Mouse (Mus musculus): ENCODE measurements at regions not wholly inside any gene's neighbourhood (a gene's known extent, or its start where the extent isn't known, plus 50 kb on each side); places are given as distances from the start of the nearest gene placed in this dataset.

DNA sequence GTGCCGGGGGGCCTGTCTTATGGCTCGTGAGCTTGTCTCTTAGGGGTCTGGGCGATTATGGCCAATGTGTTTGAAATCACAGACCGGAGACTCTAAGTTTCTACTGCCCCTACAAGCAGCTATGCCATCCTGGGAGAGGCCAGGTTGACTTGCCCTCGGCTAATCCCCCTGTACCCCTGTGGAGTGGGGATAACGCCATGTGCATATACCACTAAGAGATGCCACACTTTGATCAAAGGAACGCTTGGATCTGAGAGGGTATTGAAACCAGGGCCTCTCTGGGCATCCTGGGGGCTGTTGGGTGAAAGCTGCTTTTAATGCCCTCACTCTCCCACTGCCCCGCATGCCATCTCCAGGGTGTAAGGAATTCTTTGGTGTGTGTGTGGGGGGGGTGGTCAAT, 88.2 kb upstream of the Stx16 start:
- Histone ChIP-seq H3K4me3 (ENCODE audit: control insufficient read depth in 1 of 2, insufficient read depth in 1 of 2, low read depth in 1 of 2, low read length in 2 of 2) (no peak overlapping the region), H3K9me3 (ENCODE audit: control insufficient read depth, low read length) (no peaks in the 10 kb centered on the region), H3K4me2 (ENCODE audit: low read length) (no peak overlapping the region), H3K9ac (ENCODE audit: low read length) (no peak overlapping the region), H3K36me3 (ENCODE audit: control insufficient read depth, insufficient read depth, low read length) (no peaks in the 10 kb centered on the region), H3K27ac (replicated peaks in 1 of 2; ENCODE audit: control insufficient read depth in 1 of 2, insufficient read depth in 1 of 2, low read depth in 2 of 2, low read length in 2 of 2) (no peak overlapping the region), H3K27me3 (ENCODE audit: control insufficient read depth, insufficient read depth, low read length) (no peaks in the 10 kb centered on the region), H3K4me1 (ENCODE audit: control insufficient read depth in 2 of 2, insufficient read depth in 2 of 2, low read length in 2 of 2) (peaks cover 8 to 10% of the 10 kb centered on the region in 2 experiments)
- 80% methylated on average over 8 of the region's 8 CpGs for WGBS
- no peak for ATAC-seq (ENCODE audit: insufficient number of reproducible peaks, insufficient read depth, low FRiP score, low read depth)

DNA sequence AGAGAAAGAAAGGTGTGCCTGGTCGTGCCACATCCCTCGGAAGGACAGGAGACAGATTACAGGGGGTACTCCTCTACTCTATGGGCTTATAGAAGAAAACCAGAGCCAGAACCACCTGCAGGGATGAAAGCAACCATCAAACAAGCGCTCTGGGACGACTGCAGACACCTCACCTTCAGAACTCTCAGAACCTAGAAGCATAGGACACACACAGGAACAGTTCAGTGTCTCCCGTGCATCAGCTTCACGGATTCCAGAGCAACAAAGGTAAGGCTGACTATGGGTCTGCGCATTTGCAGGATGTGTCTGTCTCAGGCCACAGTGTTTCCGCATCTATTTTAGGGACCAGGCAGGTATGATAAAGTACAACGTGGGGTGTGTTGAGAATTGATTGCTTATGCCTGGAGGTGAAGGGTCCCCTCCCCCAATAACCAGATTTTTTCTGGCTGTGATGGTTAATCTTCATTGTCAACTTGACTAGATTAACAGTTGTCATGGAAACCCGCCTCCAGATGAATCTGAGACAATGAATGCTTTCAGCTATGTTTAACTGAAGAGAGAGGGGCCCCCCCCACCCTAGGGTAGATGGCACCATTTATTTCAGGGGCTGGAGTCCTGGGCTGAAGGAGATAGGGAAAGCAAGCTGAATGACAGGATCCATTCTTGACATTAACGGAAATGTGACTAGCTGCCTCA, 87.3 kb upstream of the Stx16 start:
- Histone ChIP-seq H3K4me3 (ENCODE audit: control insufficient read depth in 1 of 2, insufficient read depth in 1 of 2, low read depth in 1 of 2, low read length in 2 of 2) (no peak overlapping the region), H3K4me2 (ENCODE audit: low read length) (no peak overlapping the region), H3K9me3 (ENCODE audit: control insufficient read depth, low read length) (no peaks in the 10 kb centered on the region), H3K27ac (replicated peaks in 1 of 2; ENCODE audit: control insufficient read depth in 1 of 2, insufficient read depth in 1 of 2, low read depth in 2 of 2, low read length in 2 of 2) (no peak overlapping the region), H3K9ac (ENCODE audit: low read length) (no peak overlapping the region), H3K4me1 (ENCODE audit: control insufficient read depth in 2 of 2, insufficient read depth in 2 of 2, low read length in 2 of 2) (peaks cover 10% of the 10 kb centered on the region in 2 experiments), H3K27me3 (ENCODE audit: control insufficient read depth, insufficient read depth, low read length) (no peaks in the 10 kb centered on the region), H3K36me3 (ENCODE audit: control insufficient read depth, insufficient read depth, low read length) (no peaks in the 10 kb centered on the region)
- 76% methylated on average over 11 of the region's 11 CpGs for WGBS
- no peak for ATAC-seq (ENCODE audit: insufficient number of reproducible peaks, insufficient read depth, low FRiP score, low read depth)

DNA sequence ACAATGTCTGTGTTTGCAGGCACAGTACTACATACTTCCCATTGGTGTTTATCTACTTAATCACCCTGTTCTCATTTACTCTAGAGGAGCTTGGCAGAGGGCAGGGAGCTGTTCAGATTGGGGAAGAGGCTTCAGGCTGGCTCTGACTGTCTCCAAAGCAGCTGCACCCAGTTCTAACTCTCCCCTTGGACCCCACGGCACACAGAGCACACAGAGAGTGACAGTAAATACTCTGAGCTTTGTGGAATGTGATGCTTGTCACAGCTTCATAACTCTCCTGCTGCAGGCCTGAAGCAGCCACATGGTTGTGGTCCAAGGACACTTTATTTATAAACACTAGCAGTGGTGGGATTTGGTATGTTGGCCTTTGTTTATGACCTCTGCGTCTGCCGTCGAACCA, 85.4 kb upstream of the Stx16 start:
- no peak for ATAC-seq (ENCODE audit: insufficient number of reproducible peaks, insufficient read depth, low FRiP score, low read depth)
- H3K4me3 ChIP-seq (ENCODE audit: control insufficient read depth in 1 of 2, insufficient read depth in 1 of 2, low read depth in 1 of 2, low read length in 2 of 2), result no peak overlapping the region
- 70% methylated on average over 4 of the region's 4 CpGs for WGBS
- peaks cover 10% of the 10 kb centered on the region in 2 experiments for H3K4me1 ChIP-seq (ENCODE audit: control insufficient read depth in 2 of 2, insufficient read depth in 2 of 2, low read length in 2 of 2)
- H3K36me3 ChIP-seq (ENCODE audit: control insufficient read depth, insufficient read depth, low read length), result no peaks in the 10 kb centered on the region
- H3K27ac ChIP-seq (replicated peaks in 1 of 2; ENCODE audit: control insufficient read depth in 1 of 2, insufficient read depth in 1 of 2, low read depth in 2 of 2, low read length in 2 of 2), result no peak overlapping the region
- no peaks in the 10 kb centered on the region for H3K9me3 ChIP-seq (ENCODE audit: control insufficient read depth, low read length)
- no peak overlapping the region for H3K9ac ChIP-seq (ENCODE audit: low read length)
- no peaks in the 10 kb centered on the region for H3K27me3 ChIP-seq (ENCODE audit: control insufficient read depth, insufficient read depth, low read length)
- no peak overlapping the region for H3K4me2 ChIP-seq (ENCODE audit: low read length)

DNA sequence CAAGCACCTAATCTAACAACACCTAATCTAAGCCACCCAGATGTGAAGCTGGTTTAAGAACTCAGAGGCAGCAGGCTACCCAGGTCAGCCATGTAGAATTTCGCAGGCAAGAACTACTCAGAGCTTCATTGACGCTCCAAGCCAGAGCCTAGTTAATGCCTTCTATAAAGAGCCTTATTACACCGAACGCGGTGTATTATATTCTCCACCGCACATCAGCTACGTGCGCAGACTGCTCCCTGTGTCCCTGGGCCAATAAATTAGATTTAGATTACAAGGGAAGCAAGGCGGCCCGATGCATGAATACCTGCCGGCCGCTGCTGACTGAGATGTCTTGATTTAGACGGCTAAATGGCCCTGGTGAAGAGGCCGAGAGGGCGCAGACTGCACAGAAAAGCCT, 84.7 kb upstream of the Stx16 start:
- Histone ChIP-seq H3K4me1 (ENCODE audit: control insufficient read depth in 2 of 2, insufficient read depth in 2 of 2, low read length in 2 of 2) (peaks cover 10% of the 10 kb centered on the region in 2 experiments), H3K9ac (ENCODE audit: low read length) (no peak overlapping the region), H3K27me3 (ENCODE audit: control insufficient read depth, insufficient read depth, low read length) (no peaks in the 10 kb centered on the region), H3K4me2 (ENCODE audit: low read length) (no peak overlapping the region), H3K9me3 (ENCODE audit: control insufficient read depth, low read length) (no peaks in the 10 kb centered on the region), H3K36me3 (ENCODE audit: control insufficient read depth, insufficient read depth, low read length) (no peaks in the 10 kb centered on the region), H3K4me3 (ENCODE audit: control insufficient read depth in 1 of 2, insufficient read depth in 1 of 2, low read depth in 1 of 2, low read length in 2 of 2) (no peak overlapping the region), H3K27ac (replicated peaks in 1 of 2; ENCODE audit: control insufficient read depth in 1 of 2, insufficient read depth in 1 of 2, low read depth in 2 of 2, low read length in 2 of 2) (no peak overlapping the region)
- 90% methylated on average over 15 of the region's 15 CpGs for WGBS
- no peak for ATAC-seq (ENCODE audit: insufficient number of reproducible peaks, insufficient read depth, low FRiP score, low read depth)

DNA sequence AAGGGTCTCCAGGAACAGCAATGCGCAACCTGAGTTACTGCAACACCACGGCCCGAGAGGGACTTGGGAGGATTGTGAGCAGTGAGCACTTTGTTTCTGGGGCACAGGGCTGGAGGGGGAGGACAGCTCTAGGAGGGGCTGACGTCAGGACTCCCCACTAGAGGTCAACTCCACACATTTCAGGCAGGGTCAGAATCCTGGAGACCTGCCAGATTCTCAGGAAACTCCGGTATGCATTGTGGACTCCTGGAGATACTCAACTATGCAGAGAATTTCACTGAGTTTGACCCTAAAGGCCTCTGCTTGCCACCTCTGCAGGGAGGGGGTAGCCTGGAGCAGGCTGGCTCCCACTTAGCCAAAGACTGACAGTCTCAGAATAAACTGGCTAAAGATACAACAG, 84.1 kb upstream of the Stx16 start:
- H3K4me3 ChIP-seq (ENCODE audit: control insufficient read depth in 1 of 2, insufficient read depth in 1 of 2, low read depth in 1 of 2, low read length in 2 of 2), result no peak overlapping the region
- 20% methylated on average over 5 of the region's 5 CpGs for WGBS
- H3K9ac ChIP-seq (ENCODE audit: low read length), result no peak overlapping the region
- ATAC-seq (ENCODE audit: insufficient number of reproducible peaks, insufficient read depth, low FRiP score, low read depth), result peak; percentile 66
- no peaks in the 10 kb centered on the region for H3K27me3 ChIP-seq (ENCODE audit: control insufficient read depth, insufficient read depth, low read length)
- no peaks in the 10 kb centered on the region for H3K9me3 ChIP-seq (ENCODE audit: control insufficient read depth, low read length)
- peaks cover 10% of the 10 kb centered on the region in 2 experiments for H3K4me1 ChIP-seq (ENCODE audit: control insufficient read depth in 2 of 2, insufficient read depth in 2 of 2, low read length in 2 of 2)
- no peak overlapping the region for H3K4me2 ChIP-seq (ENCODE audit: low read length)
- no peak overlapping the region for H3K27ac ChIP-seq (replicated peaks in 1 of 2; ENCODE audit: control insufficient read depth in 1 of 2, insufficient read depth in 1 of 2, low read depth in 2 of 2, low read length in 2 of 2)
- no peaks in the 10 kb centered on the region for H3K36me3 ChIP-seq (ENCODE audit: control insufficient read depth, insufficient read depth, low read length)

DNA sequence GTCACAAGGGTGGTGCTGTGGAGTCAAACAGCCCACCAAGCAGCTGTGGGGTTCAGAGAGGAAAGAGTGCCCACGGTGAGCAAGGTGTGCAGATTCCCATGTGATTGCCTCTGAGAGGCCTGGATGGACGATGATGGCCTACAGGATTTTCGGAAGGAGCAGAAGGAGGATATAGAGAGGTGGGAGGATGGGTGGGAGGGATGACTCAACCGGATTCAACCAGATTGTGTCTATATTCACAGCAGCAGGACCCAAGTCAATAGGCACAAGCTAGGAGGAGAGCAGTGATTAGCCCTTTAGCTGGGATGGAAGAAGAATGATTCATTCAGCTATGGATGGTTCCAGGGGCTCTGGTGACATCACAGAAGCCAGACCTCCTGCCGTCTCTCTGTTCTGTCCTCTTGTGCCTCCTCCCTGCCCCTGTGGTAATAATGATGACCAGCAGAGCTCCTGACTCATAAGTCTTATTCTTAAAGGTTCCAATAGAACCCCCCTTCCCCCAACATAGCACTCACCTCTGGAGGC, 82.6 kb upstream of the Stx16 start:
- ATAC-seq (ENCODE audit: insufficient number of reproducible peaks, insufficient read depth, low FRiP score, low read depth), result no peak
- 71% methylated on average over 5 of the region's 5 CpGs for WGBS
- H3K9me3 ChIP-seq (ENCODE audit: control insufficient read depth, low read length), result peaks cover 2% of the 10 kb centered on the region; the same call in 1 of the 2 replicates

DNA sequence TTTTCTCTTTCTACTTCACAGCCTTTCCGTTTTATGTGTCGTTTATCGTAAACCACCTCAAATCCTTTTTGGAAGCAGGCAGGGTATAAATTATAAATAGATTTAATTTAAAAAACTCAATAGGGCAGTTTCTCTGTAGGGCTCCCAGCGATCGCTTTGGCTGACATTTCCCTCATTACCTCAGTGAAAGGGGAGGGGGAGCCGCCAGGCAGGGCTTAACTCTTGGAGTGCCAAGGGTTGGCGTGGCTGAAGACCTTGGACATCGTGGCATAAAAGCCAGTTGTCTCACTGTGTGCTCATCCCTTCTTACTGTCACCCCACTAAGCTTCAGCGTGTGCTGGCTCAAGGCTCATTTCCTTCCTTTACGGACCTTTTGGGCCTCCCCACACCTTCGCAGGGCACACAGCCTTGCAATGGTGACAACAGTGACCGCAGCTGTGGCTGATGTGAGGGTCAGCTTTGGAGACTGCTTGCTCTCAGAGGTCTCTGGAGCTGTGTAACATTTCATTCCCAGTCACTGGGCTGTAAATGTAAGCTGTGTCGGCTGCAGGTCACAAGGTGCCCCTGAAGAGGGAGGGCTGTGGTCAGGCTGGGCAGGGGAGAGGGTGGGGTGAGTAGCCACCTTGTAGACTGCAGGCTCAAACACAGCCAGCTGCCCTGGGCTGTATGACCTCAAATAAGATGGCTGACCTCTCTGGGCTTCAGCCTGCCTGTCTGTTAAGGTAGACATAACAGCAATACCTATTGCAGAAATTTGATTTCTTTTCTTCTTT, 81.6 kb upstream of the Stx16 start:
- Histone ChIP-seq H3K4me1 (ENCODE audit: control insufficient read depth in 2 of 2, insufficient read depth in 2 of 2, low read length in 2 of 2) (peaks cover 10% of the 10 kb centered on the region in 2 experiments), H3K4me3 (ENCODE audit: control insufficient read depth in 1 of 2, insufficient read depth in 1 of 2, low read depth in 1 of 2, low read length in 2 of 2) (no peak overlapping the region), H3K27me3 (ENCODE audit: control insufficient read depth, insufficient read depth, low read length) (no peaks in the 10 kb centered on the region), H3K9ac (ENCODE audit: low read length) (no peak overlapping the region), H3K4me2 (ENCODE audit: low read length) (no peak overlapping the region), H3K27ac (replicated peaks in 1 of 2; ENCODE audit: control insufficient read depth in 1 of 2, insufficient read depth in 1 of 2, low read depth in 2 of 2, low read length in 2 of 2) (no peak overlapping the region), H3K36me3 (ENCODE audit: control insufficient read depth, insufficient read depth, low read length) (no peaks in the 10 kb centered on the region), H3K9me3 (ENCODE audit: control insufficient read depth, low read length) (peaks cover 2% of the 10 kb centered on the region; the same call in 1 of the 2 replicates)
- no peak for ATAC-seq (ENCODE audit: insufficient number of reproducible peaks, insufficient read depth, low FRiP score, low read depth)
- 55% methylated on average over 13 of the region's 13 CpGs for WGBS

More for the DNA sequence above, 82.6 kb upstream of the Stx16 start:
- no peak overlapping the region for H3K9ac ChIP-seq (ENCODE audit: low read length)
- H3K4me2 ChIP-seq (ENCODE audit: low read length), result no peak overlapping the region
- H3K36me3 ChIP-seq (ENCODE audit: control insufficient read depth, insufficient read depth, low read length), result no peaks in the 10 kb centered on the region
- no peak overlapping the region for H3K4me3 ChIP-seq (ENCODE audit: control insufficient read depth in 1 of 2, insufficient read depth in 1 of 2, low read depth in 1 of 2, low read length in 2 of 2)
- H3K4me1 ChIP-seq (ENCODE audit: control insufficient read depth in 2 of 2, insufficient read depth in 2 of 2, low read length in 2 of 2), result peaks cover 10% of the 10 kb centered on the region in 2 experiments
- H3K27ac ChIP-seq (replicated peaks in 1 of 2; ENCODE audit: control insufficient read depth in 1 of 2, insufficient read depth in 1 of 2, low read depth in 2 of 2, low read length in 2 of 2), result no peak overlapping the region
- H3K27me3 ChIP-seq (ENCODE audit: control insufficient read depth, insufficient read depth, low read length), result no peaks in the 10 kb centered on the region

Measured in heart, embryonic 14.5 days (tissue).